Mouse (Mus musculus) splenic B cell, adult 2 months (primary cell): ENCODE measurements around the gene Pom121.

Source experiments
- DNase-seq: peaks from one replicate; pipeline ENCODE4 v3.0.0-alpha.2; 2011; ENCODE audit warnings: low read depth, low spot score
- H3K27me3 ChIP-seq: 2 replicates; pipeline ENCODE4 v1.6.1; 2012; ENCODE audit warnings: mild to moderate bottlenecking, low read length, moderate library complexity, mixed read lengths; ENCODE audit not compliant: control insufficient read depth, poor library complexity, insufficient read depth, severe bottlenecking
- H3K36me3 ChIP-seq: 2 replicates; pipeline ENCODE4 v1.6.1; 2012; ENCODE audit warnings: mild to moderate bottlenecking, low read length, moderate library complexity, mixed read lengths; ENCODE audit not compliant: control insufficient read depth, poor library complexity, insufficient read depth, severe bottlenecking

Gene Pom121

GRCm38 (mm10) chr5:135394004-135394823, at the start of gene Pom121:
Pom121 (minus strand) TSS chr5:135394546.
- H3K27me3 ChIP-seq: no peaks in the 10 kb centered on the region
- H3K36me3 ChIP-seq: peaks cover 4% of the 10 kb centered on the region; the same call in 1 of the 2 replicates
- DNase-seq: peak; percentile 92

GRCm38 (mm10) chr5:135442430-135442829, 48.1 kb upstream of the Pom121 start:
- H3K36me3 ChIP-seq: no peaks in the 10 kb centered on the region; the same call in 1 of the 2 replicates
- DNase-seq: no peak
- no peaks in the 10 kb centered on the region for H3K27me3 ChIP-seq

- Histone ChIP-seq H3K27me3 (no peaks in the 10 kb centered on the region), H3K36me3 (peaks cover 2% of the 10 kb centered on the region; the same call in 1 of the 2 replicates)
- DNase-seq: peak; percentile 33
These were observed 40.7 kb upstream of the Pom121 start for GRCm38 (mm10) chr5:135435039-135435438.

GRCm38 (mm10) chr5:135433861-135434260, 39.5 kb upstream of the Pom121 start:
- DNase-seq: no peak
- peaks cover 2% of the 10 kb centered on the region; the same call in 1 of the 2 replicates for H3K36me3 ChIP-seq
- H3K27me3 ChIP-seq: no peaks in the 10 kb centered on the region

GRCm38 (mm10) chr5:135431111-135431510, 36.8 kb upstream of the Pom121 start:
- DNase-seq: no peak
- no peaks in the 10 kb centered on the region for H3K27me3 ChIP-seq
- H3K36me3 ChIP-seq: peaks cover 5% of the 10 kb centered on the region; the same call in 1 of the 2 replicates

GRCm38 (mm10) chr5:135428786-135429185, 34.4 kb upstream of the Pom121 start:
- peak; percentile 55 for DNase-seq
- peaks cover 5% of the 10 kb centered on the region; the same call in 1 of the 2 replicates for H3K36me3 ChIP-seq
- no peaks in the 10 kb centered on the region for H3K27me3 ChIP-seq

- no peak for DNase-seq
- 0 out of 2 replicates have a peak, but pooled peaks cover 1% of the 10 kb centered on the region for H3K36me3 ChIP-seq
- H3K27me3 ChIP-seq: no peaks in the 10 kb centered on the region
These were observed 15.9 kb upstream of the Pom121 start for GRCm38 (mm10) chr5:135410266-135410665.

GRCm38 (mm10) chr5:135408114-135408513, 13.8 kb upstream of the Pom121 start:
- no peaks in the 10 kb centered on the region for H3K27me3 ChIP-seq
- no peak for DNase-seq

GRCm38 (mm10) chr5:135405437-135405836, 11.1 kb upstream of the Pom121 start:
- no peak for DNase-seq
- Histone ChIP-seq H3K36me3 (no peaks in the 10 kb centered on the region), H3K27me3 (no peaks in the 10 kb centered on the region)

More at GRCm38 (mm10) chr5:135408114-135408513, 13.8 kb upstream of the Pom121 start:
- no peaks in the 10 kb centered on the region for H3K36me3 ChIP-seq

- Histone ChIP-seq H3K36me3 (no peaks in the 10 kb centered on the region), H3K27me3 (no peaks in the 10 kb centered on the region)
- no peak for DNase-seq
These were observed 10.3 kb upstream of the Pom121 start for GRCm38 (mm10) chr5:135404623-135405022.

GRCm38 (mm10) chr5:135400244-135400643, 5.9 kb upstream of the Pom121 start:
- H3K27me3 ChIP-seq: no peaks in the 10 kb centered on the region
- peak; percentile 86 for DNase-seq
- H3K36me3 ChIP-seq: no peaks in the 10 kb centered on the region

- H3K36me3 ChIP-seq: no peaks in the 10 kb centered on the region
- DNase-seq: no peak
- no peaks in the 10 kb centered on the region for H3K27me3 ChIP-seq
These were observed 5.0 kb upstream of the Pom121 start for GRCm38 (mm10) chr5:135399382-135399781.

- Histone ChIP-seq H3K27me3 (no peaks in the 10 kb centered on the region), H3K36me3 (no peaks in the 10 kb centered on the region)
- peak; percentile 78 for DNase-seq
These were observed 1.5 kb upstream of the Pom121 start for GRCm38 (mm10) chr5:135395826-135396225.

- Histone ChIP-seq H3K27me3 (no peaks in the 10 kb centered on the region), H3K36me3 (peaks cover 11% of the 10 kb centered on the region)
- no peak for DNase-seq
These were observed 10.6 kb downstream of the Pom121 start for GRCm38 (mm10) chr5:135383771-135384170.

- DNase-seq: no peak
These were observed 11.6 kb downstream of the Pom121 start for GRCm38 (mm10) chr5:135382746-135383145.

More at GRCm38 (mm10) chr5:135382746-135383145, 11.6 kb downstream of the Pom121 start:
- H3K27me3 ChIP-seq: no peaks in the 10 kb centered on the region
- H3K36me3 ChIP-seq: peaks cover 15% of the 10 kb centered on the region
